Mouse (Mus musculus) heart, adult 2 months (tissue): Measurements from ENCODE around the gene Chordc1. TPM values are rescaled to one million over a fixed set of nuclear protein-coding genes. Genes with fewer than 3 reads are reported as not detected.
"Not testable (repeated sequence)": the region's sequence is repeated elsewhere in the genome, so short reads cannot be mapped to it uniquely, and the experiment has no call there.

ENCODE experiments used
- DNase-seq, 2 experiments: peaks; one replicate each; pipeline ENCODE4 v3.0.0; 2021
- H3K27ac ChIP-seq: fragments of 200-600 bp; 2 replicates; pipeline ENCODE4 v1.8.1; 2022
- H3K27me3 ChIP-seq: fragments of 200-500 bp; 2 replicates; pipeline ENCODE4 v1.6.1; 2012; ENCODE audit warnings: mild to moderate bottlenecking, low read length, inconsistent platforms, mixed read lengths; ENCODE audit not compliant: control insufficient read depth, insufficient read depth
- H3K36me3 ChIP-seq: fragments of 200-500 bp; 2 replicates; pipeline ENCODE4 v1.6.1; 2012; ENCODE audit warnings: low read length, inconsistent platforms; ENCODE audit not compliant: control insufficient read depth, insufficient read depth
- H3K4me1 ChIP-seq: fragments of 200-500 bp; 2 replicates; pipeline ENCODE4 v1.6.1; 2011; ENCODE audit warnings: low read length; ENCODE audit not compliant: control insufficient read depth, insufficient read depth
- H3K4me3 ChIP-seq: fragments of 200-600 bp; 2 replicates; pipeline ENCODE4 v1.8.1; 2022
- H3K79me2 ChIP-seq: fragments of 200-500 bp; replicated peaks from 2 replicates; pipeline ENCODE4 v1.6.1; 2012; ENCODE audit warnings: mild to moderate bottlenecking, inconsistent platforms, low read length, moderate library complexity, mixed read lengths; ENCODE audit not compliant: control insufficient read depth, insufficient read depth
- H3K9ac ChIP-seq: fragments of 200-500 bp; 2 replicates; pipeline ENCODE4 v1.6.1; 2012; ENCODE audit warnings: low read depth, mild to moderate bottlenecking, control low read depth, inconsistent platforms, low read length, mixed read lengths
- CTCF ChIP-seq: fragments of 200-600 bp; IDR thresholded peaks from 2 replicates; pipeline ENCODE4 v1.8.1; 2022; ENCODE audit warnings: antibody characterized with exemption, mild to moderate bottlenecking, moderate library complexity
- EP300 ChIP-seq: fragments of 200-500 bp; IDR thresholded peaks from 2 replicates; pipeline ENCODE4 v1.6.1; 2011; ENCODE audit warnings: low read depth, low read length, control low read depth; ENCODE audit not compliant: insufficient read depth
- POLR2A ChIP-seq: fragments of 200-500 bp; IDR thresholded peaks from 2 replicates; pipeline ENCODE4 v1.6.1; 2011; ENCODE audit warnings: mild to moderate bottlenecking, low read depth, low read length, control low read depth; ENCODE audit not compliant: insufficient read depth
- WGBS: fragments of 180-500 bp; shearing (Covaris S2); methylation state at CpG from one replicate; pipeline ENCODE4 v1.1.7; 2018; 5-methylcytosine and 5-hydroxymethylcytosine counted together
- intact Hi-C: fragments of 180-260 bp; cut with DNase I; formaldehyde crosslinking; loops from one replicate; pipeline ENCODE4 v1.15.1; 2025
- long read RNA-seq: library from polyadenylated mRNA; stranded (forward); transcript quantifications from one replicate; pipeline ENCODE4 v2.0.0, GENCODE M21; 2021
- polyA plus RNA-seq: library from polyadenylated mRNA; depleted of rRNA; stranded (reverse); fragments of >200 nt; gene quantifications from 2 replicates; pipeline ENCODE4 v1.2.3, GENCODE M21; 2012; rRNA removed
- total RNA-seq, 2 experiments: library from RNA; stranded (reverse); gene quantifications; 2 replicates each; pipeline ENCODE4 v1.2.3; 2021

The Chordc1 gene
- 10 to 100 TPM; 57.3 to 65.6 TPM for total RNA-seq
- polyA plus RNA-seq = 23.8 and 37.8 TPM in 2 replicates
- long read RNA-seq, full-length matches to known transcripts = 103 of 106 reads
- long read RNA-seq, partial matches to known transcripts = 1 of 106 reads
- long read RNA-seq, other reads (novel, unspliced or antisense) = 2 of 106 reads

DNA sequence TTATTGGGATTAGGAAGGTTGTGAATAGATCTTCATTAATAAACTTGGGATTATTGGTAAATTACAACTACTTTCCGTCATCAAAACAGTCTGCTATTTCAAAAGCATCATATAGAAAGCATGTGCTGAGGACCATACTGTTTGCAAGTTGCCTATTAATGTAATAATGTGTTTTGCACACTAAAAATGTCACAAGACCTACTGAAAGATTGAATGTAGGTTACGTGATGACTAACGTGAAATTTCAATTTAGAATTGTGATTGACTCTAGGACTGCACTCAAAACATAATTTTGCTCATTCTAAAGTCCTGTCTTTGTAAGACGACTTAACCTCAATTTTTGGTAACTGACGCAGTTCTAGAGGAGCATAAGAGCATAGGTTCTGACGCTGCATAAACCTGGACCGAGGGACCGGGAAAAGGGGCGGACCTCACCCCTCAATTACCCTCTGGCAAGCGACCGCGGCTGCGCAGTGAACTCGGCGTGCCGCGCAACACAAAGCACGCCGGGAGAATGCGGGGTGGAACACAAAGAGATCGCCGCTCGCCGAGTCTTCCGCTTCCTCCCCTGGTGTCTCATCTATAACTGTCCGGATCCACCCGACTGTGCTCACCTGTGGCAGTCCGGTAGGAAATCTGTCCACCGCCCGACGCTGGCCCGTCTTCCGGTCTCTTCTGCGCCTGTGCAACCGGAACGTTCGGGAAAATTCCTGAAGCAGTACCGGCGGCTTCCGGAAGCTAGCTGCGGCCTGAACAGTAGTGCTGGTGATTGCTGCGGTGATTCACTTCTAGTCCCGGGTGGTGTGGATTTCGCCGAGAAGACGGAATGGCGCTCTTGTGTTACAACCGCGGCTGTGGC is at the start of gene Chordc1:
Gene Chordc1, plus strand, starts transcription at position 555 of the 859 bp plus-strand sequence.
- peak; percentile 95 to 97 for DNase-seq
- peak; percentile 82 for TF ChIP-seq POLR2A
- peak; percentile 96 for TF ChIP-seq EP300
- peak; percentile 56 for TF ChIP-seq CTCF
- peaks cover 4% of the 10 kb centered on the region; the same call in 1 of the 2 replicates for H3K4me1 ChIP-seq
- no peaks in the 10 kb centered on the region for H3K27me3 ChIP-seq
- H3K27ac ChIP-seq = peak within 1 kb of the TSS; percentile 99
- intact Hi-C loops = loop anchor here (5.0 kb wide), 1 partner anchor 181 kb away; no protein-coding TSS in a partner anchor
- H3K79me2 ChIP-seq = peaks cover 2% of the 10 kb centered on the region; the same call in 1 of the 2 replicates
- 3% methylated on average over 49 of the region's 49 CpGs for WGBS
- H3K9ac ChIP-seq = peak within 1 kb of the TSS; percentile 92
- H3K4me3 ChIP-seq = peak within 1 kb of the TSS; percentile 71
- H3K36me3 ChIP-seq = peaks cover 13% of the 10 kb centered on the region

DNA sequence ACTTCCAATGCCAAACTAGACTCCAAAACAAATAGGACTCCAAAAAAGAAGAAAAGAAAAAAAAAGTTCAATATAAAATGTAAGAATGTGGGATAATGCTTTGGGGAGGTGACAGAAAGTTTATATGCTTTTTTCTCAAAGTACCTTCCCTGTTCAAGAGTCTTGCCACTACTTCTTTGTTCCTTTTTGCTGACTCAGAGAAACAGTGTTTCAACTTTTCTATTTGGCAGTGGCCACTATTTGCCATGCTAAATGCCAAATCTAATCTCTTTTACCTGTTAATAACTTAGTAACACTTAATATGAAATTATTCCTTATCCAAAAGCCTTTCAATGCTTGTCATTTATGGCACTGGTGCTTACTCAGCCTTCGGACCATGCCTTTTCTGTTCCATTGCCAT is 16.0 kb upstream of the Chordc1 start:
- no peaks in the 10 kb centered on the region for H3K79me2 ChIP-seq
- intact Hi-C loops = no loop called here
- 73% methylated on average over 1 of the region's 1 CpGs for WGBS

DNA sequence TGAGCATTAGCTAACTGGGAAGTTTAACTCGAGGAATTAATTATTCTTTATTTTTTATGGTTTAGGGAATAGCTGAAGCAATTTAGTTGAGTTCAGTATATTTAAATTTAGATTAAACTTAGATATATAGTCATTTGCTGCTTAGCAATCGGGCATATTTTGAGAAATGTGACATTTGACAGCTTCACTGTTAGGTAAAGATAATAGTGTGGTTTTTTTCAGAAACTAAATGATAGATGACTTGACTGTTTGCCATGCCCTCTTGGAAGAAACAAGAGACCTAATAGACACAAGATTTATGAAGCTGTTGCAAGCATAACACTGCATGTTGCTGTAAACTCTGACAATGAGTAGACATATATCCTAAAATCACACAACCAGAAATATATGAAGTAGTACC is 15.1 kb upstream of the Chordc1 start:
- no peak overlapping the region for H3K9ac ChIP-seq
- H3K27me3 ChIP-seq = no peaks in the 10 kb centered on the region
- H3K4me1 ChIP-seq = no peaks in the 10 kb centered on the region
- H3K79me2 ChIP-seq = no peaks in the 10 kb centered on the region
- H3K36me3 ChIP-seq = no peaks in the 10 kb centered on the region
- TF ChIP-seq CTCF (no peak), POLR2A (no peak), EP300 (no peak)
- intact Hi-C loops = no loop called here
- DNase-seq = no peak
- 28% methylated on average over 2 of the region's 2 CpGs for WGBS
- no peak overlapping the region for H3K27ac ChIP-seq
- H3K4me3 ChIP-seq = no peak overlapping the region

More for the DNA sequence above, 16.0 kb upstream of the Chordc1 start:
- Histone ChIP-seq H3K27me3 (no peaks in the 10 kb centered on the region), H3K27ac (no peak overlapping the region), H3K9ac (no peak overlapping the region), H3K4me1 (no peaks in the 10 kb centered on the region), H3K36me3 (no peaks in the 10 kb centered on the region), H3K4me3 (no peak overlapping the region)
- no peak for DNase-seq
- TF ChIP-seq EP300 (no peak), CTCF (no peak), POLR2A (no peak)

DNA sequence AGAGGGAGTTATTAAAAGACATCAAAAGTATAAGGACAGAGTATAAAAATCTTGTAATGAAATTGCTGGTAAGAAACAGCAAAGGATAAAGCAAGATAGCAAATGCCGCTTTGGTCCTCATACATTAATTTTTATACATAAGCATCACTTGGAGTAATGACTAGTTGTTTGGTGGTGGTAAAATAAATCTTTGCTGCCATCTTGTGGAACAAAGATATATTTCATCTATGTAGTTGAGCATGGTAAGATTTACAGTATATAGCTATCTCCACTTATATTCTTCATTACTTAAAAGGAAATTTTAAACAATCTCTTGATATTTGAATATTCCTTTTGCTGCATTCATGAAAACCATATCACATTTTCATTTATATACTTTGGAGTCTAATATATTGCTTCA is 14.4 kb upstream of the Chordc1 start:
- H3K4me1 ChIP-seq = no peaks in the 10 kb centered on the region
- intact Hi-C loops = no loop called here
- H3K9ac ChIP-seq = no peak overlapping the region
- no peaks in the 10 kb centered on the region for H3K36me3 ChIP-seq
- no peak for DNase-seq
- H3K27ac ChIP-seq = no peak overlapping the region
- 23% methylated on average over 1 of the region's 1 CpGs for WGBS
- H3K27me3 ChIP-seq = no peaks in the 10 kb centered on the region
- no peaks in the 10 kb centered on the region for H3K79me2 ChIP-seq
- TF ChIP-seq CTCF (peak; percentile 64), EP300 (no peak)
- no peak overlapping the region for H3K4me3 ChIP-seq

DNA sequence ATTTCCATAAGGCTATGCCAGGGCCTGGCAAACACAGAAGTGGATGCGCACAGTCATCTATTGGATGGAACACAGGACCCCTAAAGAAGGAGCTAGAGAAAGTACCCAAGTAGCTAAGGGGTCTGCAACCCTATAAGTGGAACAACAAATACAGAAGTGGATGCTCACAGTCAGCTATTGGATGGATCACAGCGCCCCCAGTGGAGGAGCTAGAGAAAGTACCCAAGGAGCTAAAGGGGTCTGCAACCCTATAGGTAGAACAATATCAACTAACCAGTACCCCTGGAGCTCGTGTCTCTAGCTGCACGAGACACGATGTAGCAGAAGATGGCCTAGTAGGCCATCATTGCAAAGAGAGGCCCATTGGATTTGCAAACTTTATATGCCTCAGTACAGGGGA is 13.2 kb upstream of the Chordc1 start:
- H3K4me1 ChIP-seq, H3K27ac ChIP-seq, H3K36me3 ChIP-seq, H3K4me3 ChIP-seq, H3K27me3 ChIP-seq, H3K9ac ChIP-seq, intact Hi-C loops, H3K79me2 ChIP-seq, DNase-seq: not testable (repeated sequence)
- 29% methylated on average over 5 of the region's 5 CpGs for WGBS
- peak; percentile 53 for TF ChIP-seq CTCF

DNA sequence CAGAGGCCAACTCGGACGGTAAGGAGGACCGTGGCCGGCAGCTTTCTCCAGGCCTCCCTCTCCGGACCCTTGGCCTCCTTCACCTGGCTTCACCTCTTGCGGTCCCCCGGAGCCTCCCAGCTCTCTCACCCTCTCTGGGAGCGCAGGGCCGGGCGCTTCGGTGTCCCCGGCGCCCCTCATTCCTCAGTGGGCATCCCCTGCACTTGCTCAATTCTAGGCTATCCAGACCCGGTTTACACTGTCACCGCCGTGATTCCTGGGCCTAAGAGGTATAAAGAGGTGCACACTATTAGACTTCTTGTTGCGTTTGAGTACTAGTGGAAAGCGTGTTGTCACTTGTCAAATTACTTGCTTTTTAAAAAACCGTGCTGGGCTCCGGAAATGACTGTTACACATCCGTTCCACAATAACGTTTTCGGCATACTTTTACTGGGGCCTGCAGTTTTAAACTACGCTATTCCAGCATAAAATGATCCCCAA is 558 bp downstream of the Chordc1 start:
- H3K79me2 ChIP-seq = peaks cover 2% of the 10 kb centered on the region; the same call in 1 of the 2 replicates
- intact Hi-C loops = loop anchor here (5.0 kb wide), 1 partner anchor 180 kb away; no protein-coding TSS in a partner anchor
- H3K9ac ChIP-seq = peak overlapping the region; percentile 92
- no peak for TF ChIP-seq POLR2A
- TF ChIP-seq CTCF = no peak
- TF ChIP-seq EP300 = no peak
- WGBS = under 1% methylated on average over 24 of the region's 24 CpGs
- peak overlapping the region; percentile 99 for H3K27ac ChIP-seq
- H3K4me1 ChIP-seq = peaks cover 4% of the 10 kb centered on the region; the same call in 1 of the 2 replicates
- H3K27me3 ChIP-seq = no peaks in the 10 kb centered on the region
- peaks cover 13% of the 10 kb centered on the region for H3K36me3 ChIP-seq
- H3K4me3 ChIP-seq = peak overlapping the region; percentile 71
- DNase-seq = no peak
